Mouse (Mus musculus) ES-Bruce4 (cell line): ENCODE data around the gene Lmcd1. TPM values are rescaled to one million over a fixed set of nuclear protein-coding genes. Genes with fewer than 3 reads are reported as not detected.

Experiments used
- H3K27ac ChIP-seq: 2 replicates; pipeline ENCODE4 v1.5.1; 2012; ENCODE audit warnings: low read length, inconsistent platforms; ENCODE audit not compliant: insufficient read depth
- H3K27me3 ChIP-seq: 2 replicates; pipeline ENCODE4 v1.6.1; 2012; ENCODE audit warnings: mild to moderate bottlenecking, low read length, inconsistent platforms; ENCODE audit not compliant: control insufficient read depth, poor library complexity, insufficient read depth, severe bottlenecking
- H3K36me3 ChIP-seq: 2 replicates; pipeline ENCODE4 v1.6.1; 2012; ENCODE audit warnings: inconsistent platforms, mild to moderate bottlenecking, low read length, moderate library complexity; ENCODE audit not compliant: control insufficient read depth, poor library complexity, insufficient read depth, severe bottlenecking
- H3K4me1 ChIP-seq: one replicate; pipeline ENCODE4 v1.8.1; 2011; ENCODE audit warnings: low read length; ENCODE audit not compliant: control insufficient read depth, insufficient read depth
- H3K4me3 ChIP-seq: 2 replicates; pipeline ENCODE4 v1.5.1; 2011; ENCODE audit warnings: low read depth, mild to moderate bottlenecking, low read length
- H3K9ac ChIP-seq: 2 replicates; pipeline ENCODE4 v1.6.1; 2012; ENCODE audit warnings: low read depth, mild to moderate bottlenecking, inconsistent platforms; ENCODE audit not compliant: poor library complexity, severe bottlenecking
- H3K9me3 ChIP-seq: replicated peaks from 2 replicates; pipeline ENCODE4 v1.6.1; 2012; ENCODE audit warnings: mild to moderate bottlenecking, low read length, inconsistent platforms; ENCODE audit not compliant: control insufficient read depth, poor library complexity, insufficient read depth, severe bottlenecking
- CTCF ChIP-seq: IDR thresholded peaks from one replicate; pipeline ENCODE4 v1.8.1; 2011; ENCODE audit warnings: low read depth, low read length
- EP300 ChIP-seq: IDR thresholded peaks from 2 replicates; pipeline ENCODE4 v1.6.1; 2011; ENCODE audit warnings: low read depth, low read length; ENCODE audit not compliant: insufficient read depth
- POLR2A ChIP-seq: IDR thresholded peaks from one replicate; pipeline ENCODE4 v1.8.1; 2011; ENCODE audit warnings: low read length; ENCODE audit not compliant: insufficient read depth
- polyA plus RNA-seq: library from polyadenylated mRNA; stranded (reverse); fragments of >200 nt; gene quantifications from 2 replicates; pipeline ENCODE4 v1.2.4, GENCODE M21; 2011; ENCODE audit warnings: low read depth; ENCODE audit not compliant: missing spikeins, insufficient read depth, insufficient read length

The Lmcd1 gene
- polyA plus RNA-seq, 1 experiment, result not detected

- TF ChIP-seq CTCF (peak; percentile 4), EP300 (no peak)
- H3K4me1 ChIP-seq, result no peaks in the 10 kb centered on the region
- no peaks in the 10 kb centered on the region for H3K36me3 ChIP-seq
- H3K9ac ChIP-seq, result no peak overlapping the region
- no peaks in the 10 kb centered on the region for H3K27me3 ChIP-seq
- no peak overlapping the region for H3K27ac ChIP-seq
- H3K9me3 ChIP-seq, result no peaks in the 10 kb centered on the region
- no peak overlapping the region for H3K4me3 ChIP-seq
These were observed 100.5 kb downstream of the Lmcd1 start for GRCm38 (mm10) chr6:112373886-112374585.

GRCm38 (mm10) chr6:112375661-112376392, 102.3 kb downstream of the Lmcd1 start:
- Histone ChIP-seq H3K4me3 (no peak overlapping the region), H3K9me3 (no peaks in the 10 kb centered on the region), H3K9ac (no peak overlapping the region), H3K36me3 (no peaks in the 10 kb centered on the region), H3K4me1 (no peaks in the 10 kb centered on the region), H3K27ac (no peak overlapping the region), H3K27me3 (no peaks in the 10 kb centered on the region)
- TF ChIP-seq CTCF, result no peak
- no peak for TF ChIP-seq EP300
- no peak for TF ChIP-seq POLR2A

- Histone ChIP-seq H3K27ac (no peak overlapping the region), H3K4me1 (no peaks in the 10 kb centered on the region), H3K9me3 (no peaks in the 10 kb centered on the region), H3K4me3 (no peak overlapping the region), H3K36me3 (no peaks in the 10 kb centered on the region), H3K27me3 (no peaks in the 10 kb centered on the region), H3K9ac (no peak overlapping the region)
- TF ChIP-seq POLR2A (no peak), CTCF (no peak), EP300 (no peak)
These were observed 105.5 kb downstream of the Lmcd1 start for GRCm38 (mm10) chr6:112379054-112379453.

Other genes with a start within 250 kb of the Lmcd1 start
- gene Ssu2, start 114.3 kb downstream of the Lmcd1 start, polyA plus RNA-seq, result not detected in 2 replicates
- not detected in 2 replicates for gene Cav3, start 185.7 kb downstream of the Lmcd1 start, polyA plus RNA-seq
- gene Oxtr, start 216.2 kb downstream of the Lmcd1 start, polyA plus RNA-seq, result 0.16 TPM in 1 of 2 replicates, not detected in the other